Mouse (Mus musculus): ENCODE results near the gene Gpc6. TPM values are rescaled to one million over a fixed set of nuclear protein-coding genes. Genes with fewer than 3 reads are reported as not detected.

Gene Gpc6
- polyA plus RNA-seq, 1 experiment from 2014 or later: 57.9 TPM

DNA sequence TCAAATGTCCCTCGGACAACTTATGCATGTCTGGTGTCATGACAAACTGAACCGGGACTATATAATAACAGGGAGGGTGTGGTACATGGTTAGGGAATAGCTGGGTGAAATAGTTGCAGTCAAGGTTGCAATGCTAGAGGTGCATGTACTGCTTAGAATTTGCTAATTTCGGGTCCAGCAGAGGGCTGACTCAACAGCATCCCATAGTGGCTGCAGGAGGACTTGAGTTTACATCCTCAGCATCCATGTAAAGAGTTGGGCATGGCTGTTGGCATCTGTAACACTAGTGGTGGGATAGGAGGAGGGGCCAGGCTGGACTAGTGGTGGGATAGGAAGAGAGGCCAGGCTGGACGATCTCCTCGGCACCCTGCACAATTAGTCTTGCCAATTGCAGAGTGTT lies 565.4 kb downstream of the Gpc6 start:
- H3K9ac ChIP-seq (ENCODE audit: low read length): no peak overlapping the region
- no peak overlapping the region for H3K4me2 ChIP-seq (ENCODE audit: low read length)
- no peak overlapping the region for H3K4me3 ChIP-seq (ENCODE audit: low read depth, low read length)
- H3K27me3 ChIP-seq (replicated peaks; ENCODE audit: control insufficient read depth, insufficient read depth, low read length): no peaks in the 10 kb centered on the region
- no peak for ATAC-seq (replicated peaks; ENCODE audit: low FRiP score, low TSS enrichment, low read depth)
- no peaks in the 10 kb centered on the region for H3K36me3 ChIP-seq (ENCODE audit: control insufficient read depth, insufficient read depth, low read length)
- peak; percentile 41 for DNase-seq (ENCODE audit: low spot score)
- no peak overlapping the region for H3K27ac ChIP-seq (ENCODE audit: low read depth)
- 0 out of 2 replicates have a peak, but pooled peaks cover 5% of the 10 kb centered on the region for H3K4me1 ChIP-seq (replicated peaks; ENCODE audit: control insufficient read depth, insufficient read depth, low read length)
- 72% methylated on average over 5 of the region's 5 CpGs for WGBS
- no peaks in the 10 kb centered on the region for H3K9me3 ChIP-seq (ENCODE audit: control insufficient read depth, low read length)

- Histone ChIP-seq H3K4me3 (ENCODE audit: low read depth, low read length) (no peak overlapping the region), H3K36me3 (ENCODE audit: control insufficient read depth, insufficient read depth, low read length) (no peaks in the 10 kb centered on the region), H3K9me3 (ENCODE audit: control insufficient read depth, low read length) (no peaks in the 10 kb centered on the region), H3K4me2 (ENCODE audit: low read length) (no peak overlapping the region), H3K9ac (ENCODE audit: low read length) (no peak overlapping the region), H3K27me3 (replicated peaks; ENCODE audit: control insufficient read depth, insufficient read depth, low read length) (no peaks in the 10 kb centered on the region), H3K4me1 (replicated peaks; ENCODE audit: control insufficient read depth, insufficient read depth, low read length) (peaks cover 24% of the 10 kb centered on the region; the same call in 1 of the 2 replicates), H3K27ac (ENCODE audit: low read depth) (no peak overlapping the region)
- no peak for ATAC-seq (replicated peaks; ENCODE audit: low FRiP score, low TSS enrichment, low read depth)
- WGBS: 64% methylated on average over 3 of the region's 3 CpGs
- no peak for DNase-seq (ENCODE audit: low spot score)
Observed at GRCm38 (mm10) chr14:117495118-117495517, 570.0 kb downstream of the Gpc6 start.

GRCm38 (mm10) chr14:117498785-117499184 lies 573.7 kb downstream of the Gpc6 start:
- Histone ChIP-seq H3K9me3 (ENCODE audit: control insufficient read depth, low read length) (no peaks in the 10 kb centered on the region), H3K4me2 (ENCODE audit: low read length) (no peak overlapping the region), H3K36me3 (ENCODE audit: control insufficient read depth, insufficient read depth, low read length) (no peaks in the 10 kb centered on the region), H3K4me3 (ENCODE audit: low read depth, low read length) (no peak overlapping the region), H3K4me1 (replicated peaks; ENCODE audit: control insufficient read depth, insufficient read depth, low read length) (peaks cover 24% of the 10 kb centered on the region; the same call in 1 of the 2 replicates), H3K27ac (ENCODE audit: low read depth) (peak overlapping the region; percentile 51; the same call in 1 of the 2 replicates), H3K27me3 (replicated peaks; ENCODE audit: control insufficient read depth, insufficient read depth, low read length) (no peaks in the 10 kb centered on the region), H3K9ac (ENCODE audit: low read length) (no peak overlapping the region)
- no peak for ATAC-seq (replicated peaks; ENCODE audit: low FRiP score, low TSS enrichment, low read depth)
- WGBS: 49% methylated on average over 6 of the region's 6 CpGs
- DNase-seq (ENCODE audit: low spot score): no peak

DNA sequence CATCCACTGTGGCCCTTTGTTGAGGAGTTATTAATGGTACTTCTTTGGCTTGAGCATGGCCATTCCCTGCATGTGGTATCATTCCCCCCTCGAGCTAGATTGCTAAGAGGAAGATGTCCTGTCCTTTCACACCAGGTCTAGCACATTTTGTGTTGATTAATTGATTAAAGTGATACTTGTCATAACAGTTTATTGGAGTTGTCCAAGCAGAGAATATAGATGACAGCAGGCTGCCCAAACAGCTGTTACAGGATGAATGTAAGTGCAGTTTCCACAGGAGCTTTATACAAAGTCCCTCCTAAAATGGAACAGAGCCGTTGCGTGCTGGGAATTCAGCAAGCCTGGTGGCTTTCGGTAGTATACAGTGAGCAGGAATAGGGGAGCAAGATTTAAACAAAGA lies 574.2 kb downstream of the Gpc6 start:
- no peaks in the 10 kb centered on the region for H3K9me3 ChIP-seq (ENCODE audit: control insufficient read depth, low read length)
- H3K36me3 ChIP-seq (ENCODE audit: control insufficient read depth, insufficient read depth, low read length): no peaks in the 10 kb centered on the region
- no peak overlapping the region for H3K9ac ChIP-seq (ENCODE audit: low read length)
- peaks cover 24% of the 10 kb centered on the region; the same call in 1 of the 2 replicates for H3K4me1 ChIP-seq (replicated peaks; ENCODE audit: control insufficient read depth, insufficient read depth, low read length)
- H3K27ac ChIP-seq (ENCODE audit: low read depth): no peak overlapping the region
- DNase-seq (ENCODE audit: low spot score) (no peak), ATAC-seq (replicated peaks; ENCODE audit: low FRiP score, low TSS enrichment, low read depth) (peak; percentile 40; the same call in 1 of the 2 replicates)
- no peak overlapping the region for H3K4me3 ChIP-seq (ENCODE audit: low read depth, low read length)
- H3K4me2 ChIP-seq (ENCODE audit: low read length): no peak overlapping the region
- 36% methylated on average over 4 of the region's 4 CpGs for WGBS
- no peaks in the 10 kb centered on the region for H3K27me3 ChIP-seq (replicated peaks; ENCODE audit: control insufficient read depth, insufficient read depth, low read length)

GRCm38 (mm10) chr14:117514829-117515228 lies 589.7 kb downstream of the Gpc6 start:
- DNase-seq (ENCODE audit: low spot score) (no peak), ATAC-seq (replicated peaks; ENCODE audit: low FRiP score, low TSS enrichment, low read depth) (no peak)
- H3K4me3 ChIP-seq (ENCODE audit: low read depth, low read length): no peak overlapping the region
- H3K27me3 ChIP-seq (replicated peaks; ENCODE audit: control insufficient read depth, insufficient read depth, low read length): no peaks in the 10 kb centered on the region
- WGBS: 42% methylated on average over 2 of the region's 2 CpGs
- H3K36me3 ChIP-seq (ENCODE audit: control insufficient read depth, insufficient read depth, low read length): no peaks in the 10 kb centered on the region
- H3K9ac ChIP-seq (ENCODE audit: low read length): no peak overlapping the region
- peaks cover 7% of the 10 kb centered on the region; the same call in 1 of the 2 replicates for H3K4me1 ChIP-seq (replicated peaks; ENCODE audit: control insufficient read depth, insufficient read depth, low read length)
- no peak overlapping the region for H3K27ac ChIP-seq (ENCODE audit: low read depth)
- no peaks in the 10 kb centered on the region for H3K9me3 ChIP-seq (ENCODE audit: control insufficient read depth, low read length)
- H3K4me2 ChIP-seq (ENCODE audit: low read length): no peak overlapping the region

DNA sequence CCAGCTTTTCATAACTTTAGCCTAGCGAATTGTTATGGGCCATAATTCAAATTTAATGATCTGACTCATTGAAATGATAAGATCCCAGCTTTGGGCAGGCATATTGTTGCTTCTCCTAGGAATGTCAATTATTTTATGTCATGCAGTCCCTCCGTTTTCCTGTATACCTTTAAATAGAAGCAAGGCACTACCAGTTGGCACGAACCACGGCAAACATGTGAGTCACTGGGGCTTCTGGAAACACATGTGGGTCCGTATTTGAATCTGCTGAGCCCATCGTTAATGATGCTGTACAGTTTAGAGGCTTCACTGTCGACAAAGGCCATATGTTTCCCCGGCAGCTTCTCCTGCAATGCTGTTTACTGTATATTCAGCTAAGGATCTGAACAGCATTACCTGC lies 594.5 kb downstream of the Gpc6 start:
- Histone ChIP-seq H3K27me3 (replicated peaks; ENCODE audit: control insufficient read depth, insufficient read depth, low read length) (no peaks in the 10 kb centered on the region), H3K27ac (ENCODE audit: low read depth) (no peak overlapping the region), H3K9ac (ENCODE audit: low read length) (no peak overlapping the region), H3K4me1 (replicated peaks; ENCODE audit: control insufficient read depth, insufficient read depth, low read length) (peaks cover 7% of the 10 kb centered on the region; the same call in 1 of the 2 replicates), H3K9me3 (ENCODE audit: control insufficient read depth, low read length) (no peaks in the 10 kb centered on the region), H3K4me2 (ENCODE audit: low read length) (no peak overlapping the region), H3K4me3 (ENCODE audit: low read depth, low read length) (no peak overlapping the region), H3K36me3 (ENCODE audit: control insufficient read depth, insufficient read depth, low read length) (no peaks in the 10 kb centered on the region)
- DNase-seq (ENCODE audit: low spot score): no peak
- ATAC-seq (replicated peaks; ENCODE audit: low FRiP score, low TSS enrichment, low read depth): no peak
- WGBS: 46% methylated on average over 8 of the region's 8 CpGs

GRCm38 (mm10) chr14:117520706-117521105 lies 595.6 kb downstream of the Gpc6 start:
- Histone ChIP-seq H3K9me3 (ENCODE audit: control insufficient read depth, low read length) (no peaks in the 10 kb centered on the region), H3K27ac (ENCODE audit: low read depth) (no peak overlapping the region), H3K4me1 (replicated peaks; ENCODE audit: control insufficient read depth, insufficient read depth, low read length) (peaks cover 7% of the 10 kb centered on the region; the same call in 1 of the 2 replicates), H3K4me2 (ENCODE audit: low read length) (no peak overlapping the region), H3K4me3 (ENCODE audit: low read depth, low read length) (no peak overlapping the region), H3K36me3 (ENCODE audit: control insufficient read depth, insufficient read depth, low read length) (no peaks in the 10 kb centered on the region), H3K27me3 (replicated peaks; ENCODE audit: control insufficient read depth, insufficient read depth, low read length) (no peaks in the 10 kb centered on the region), H3K9ac (ENCODE audit: low read length) (no peak overlapping the region)
- 90% methylated on average over 2 of the region's 2 CpGs for WGBS
- no peak for ATAC-seq (replicated peaks; ENCODE audit: low FRiP score, low TSS enrichment, low read depth)
- no peak for DNase-seq (ENCODE audit: low spot score)

GRCm38 (mm10) chr14:117525133-117525532 lies 600.0 kb downstream of the Gpc6 start:
- DNase-seq (ENCODE audit: low spot score) (no peak), ATAC-seq (replicated peaks; ENCODE audit: low FRiP score, low TSS enrichment, low read depth) (no peak)
- H3K36me3 ChIP-seq (ENCODE audit: control insufficient read depth, insufficient read depth, low read length): no peaks in the 10 kb centered on the region
- no peaks in the 10 kb centered on the region for H3K9me3 ChIP-seq (ENCODE audit: control insufficient read depth, low read length)
- H3K4me2 ChIP-seq (ENCODE audit: low read length): no peak overlapping the region
- no peak overlapping the region for H3K4me3 ChIP-seq (ENCODE audit: low read depth, low read length)
- no peaks in the 10 kb centered on the region for H3K4me1 ChIP-seq (replicated peaks; ENCODE audit: control insufficient read depth, insufficient read depth, low read length)
- no peak overlapping the region for H3K27ac ChIP-seq (ENCODE audit: low read depth)
- no peak overlapping the region for H3K9ac ChIP-seq (ENCODE audit: low read length)
- no peaks in the 10 kb centered on the region for H3K27me3 ChIP-seq (replicated peaks; ENCODE audit: control insufficient read depth, insufficient read depth, low read length)
- WGBS: 87% methylated on average over 6 of the region's 6 CpGs

GRCm38 (mm10) chr14:117527053-117527452 lies 601.9 kb downstream of the Gpc6 start:
- Histone ChIP-seq H3K27me3 (replicated peaks; ENCODE audit: control insufficient read depth, insufficient read depth, low read length) (no peaks in the 10 kb centered on the region), H3K4me3 (ENCODE audit: low read depth, low read length) (no peak overlapping the region), H3K27ac (ENCODE audit: low read depth) (no peak overlapping the region), H3K36me3 (ENCODE audit: control insufficient read depth, insufficient read depth, low read length) (no peaks in the 10 kb centered on the region), H3K9ac (ENCODE audit: low read length) (no peak overlapping the region), H3K4me1 (replicated peaks; ENCODE audit: control insufficient read depth, insufficient read depth, low read length) (no peaks in the 10 kb centered on the region), H3K4me2 (ENCODE audit: low read length) (no peak overlapping the region), H3K9me3 (ENCODE audit: control insufficient read depth, low read length) (no peaks in the 10 kb centered on the region)
- 85% methylated on average over 7 of the region's 7 CpGs for WGBS
- DNase-seq (ENCODE audit: low spot score): no peak
- ATAC-seq (replicated peaks; ENCODE audit: low FRiP score, low TSS enrichment, low read depth): no peak
